Mouse (Mus musculus) forebrain, postnatal 0 days (tissue): Measurements from ENCODE around the gene Alpk1. TPM values are rescaled to one million over a fixed set of nuclear protein-coding genes. Genes with fewer than 3 reads are reported as not detected.
A peak's percentile ranks its signal among the peaks of the same experiment; 100 is the strongest.

Experiments used
- ATAC-seq: fragments of 200-750 bp; cut with Nextera tagmentation; 2 replicates; pipeline ENCODE4 v1.8.0; 2017; ENCODE audit warnings: mild to moderate bottlenecking, moderate library complexity
- DNase-seq: peaks from one replicate; pipeline ENCODE4 v3.0.0-alpha.2; 2015
- H3K27ac ChIP-seq: fragments of 300-500 bp; sonication (generic); 2 replicates; pipeline ENCODE4 v1.5.1; 2014; ENCODE audit warnings: low read depth, mild to moderate bottlenecking, antibody characterized with exemption, low read length, moderate library complexity, mixed read lengths
- H3K27me3 ChIP-seq: fragments of 300-500 bp; sonication (generic); 2 replicates; pipeline ENCODE4 v1.6.1; 2014; ENCODE audit warnings: mild to moderate bottlenecking, low read length, mixed read lengths; ENCODE audit not compliant: insufficient read depth
- H3K36me3 ChIP-seq: fragments of 300-500 bp; sonication (generic); 2 replicates; pipeline ENCODE4 v1.6.1; 2014; ENCODE audit warnings: mild to moderate bottlenecking, moderate library complexity; ENCODE audit not compliant: insufficient read depth
- H3K4me1 ChIP-seq: fragments of 300-500 bp; sonication (generic); 2 replicates; pipeline ENCODE4 v1.6.1; 2014; ENCODE audit warnings: antibody characterized with exemption; ENCODE audit not compliant: insufficient read depth
- H3K4me2 ChIP-seq: fragments of 300-500 bp; sonication (generic); 2 replicates; pipeline ENCODE4 v1.6.1; 2014; ENCODE audit warnings: low read depth, mild to moderate bottlenecking, moderate library complexity
- H3K4me3 ChIP-seq: fragments of 300-500 bp; sonication (generic); 2 replicates; pipeline ENCODE4 v1.5.1; 2014; ENCODE audit warnings: low read depth, low read length, mixed read lengths
- H3K9ac ChIP-seq: fragments of 300-500 bp; sonication (generic); 2 replicates; pipeline ENCODE4 v1.6.1; 2014; ENCODE audit warnings: mild to moderate bottlenecking
- H3K9me3 ChIP-seq: fragments of 300-500 bp; sonication (generic); 2 replicates; pipeline ENCODE4 v1.6.1; 2016; ENCODE audit warnings: low read length
- CTCF ChIP-seq: sonication (generic); IDR thresholded peaks from 2 replicates; pipeline ENCODE4 v1.5.1; 2016; ENCODE audit warnings: antibody characterized with exemption, control low read depth, low read depth
- WGBS: fragments of 180-500 bp; shearing (Covaris S2); extraction: QIAGEN DNeasy Blood & Tissue Kit; methylation state at CpG from one replicate; pipeline ENCODE4 v1.1.7; 2014; 5-methylcytosine and 5-hydroxymethylcytosine counted together
- polyA plus RNA-seq: library from polyadenylated mRNA; unstranded; fragments of >200 nt; fragmentation: Nextera tagmentation; extraction: Ambion mirVana; gene quantifications from 2 replicates; pipeline ENCODE4 v1.2.1, GENCODE M21; 2015
- total RNA-seq: library from RNA; depleted of rRNA; stranded (reverse); fragments of >200 nt; gene quantifications from 2 replicates; pipeline ENCODE4 v1.2.3, GENCODE M21; 2014; rRNA removed

Alpk1 gene
- total and polyA plus RNA-seq, 2 experiments from 2014 or later: 0.30 to 3.5 TPM

DNA sequence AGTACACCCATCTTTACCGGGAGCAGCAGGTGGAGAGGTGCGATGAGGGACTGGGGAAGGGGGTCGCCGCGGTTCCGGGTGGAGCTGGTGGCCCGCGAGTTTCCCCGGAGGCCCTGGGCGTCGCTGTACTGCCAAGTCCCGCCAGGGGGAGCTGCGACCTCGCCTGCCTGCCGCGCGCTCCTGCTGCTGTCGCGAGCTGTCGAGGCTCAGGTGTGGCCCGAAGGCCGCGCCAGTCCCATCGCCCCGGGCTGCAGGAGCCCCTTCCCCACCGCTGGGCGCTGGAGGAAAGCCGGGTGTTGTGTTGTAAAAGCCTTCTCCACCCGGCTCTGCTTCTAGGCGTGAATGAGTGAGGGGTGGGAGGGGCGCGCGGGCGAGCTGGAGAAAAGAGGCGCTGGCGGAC, 155.0 kb downstream of the Alpk1 start:
- Histone ChIP-seq H3K4me3 (peak overlapping the region; percentile 40), H3K4me2 (peak overlapping the region; percentile 57), H3K9me3 (no peaks in the 10 kb centered on the region), H3K36me3 (no peaks in the 10 kb centered on the region), H3K27me3 (peaks cover 27% of the 10 kb centered on the region), H3K9ac (peak overlapping the region; percentile 48), H3K27ac (peak overlapping the region; percentile 67), H3K4me1 (no peaks in the 10 kb centered on the region)
- ATAC-seq (peak; percentile 76), DNase-seq (peak; percentile 84)
- WGBS: under 1% methylated on average over 36 of the region's 36 CpGs
- peak; percentile 93 for TF ChIP-seq CTCF

Other genes starting within 250 kb of the Alpk1 start
- 23.9 and 27.1 TPM in 2 replicates for gene Larp7, start 227.2 kb downstream of the Alpk1 start, total RNA-seq
- gene Larp7, start 227.2 kb downstream of the Alpk1 start, polyA plus RNA-seq: 27.7 and 32.1 TPM in 2 replicates
- gene Zgrf1, start 227.0 kb downstream of the Alpk1 start, total RNA-seq: 1.8 and 3.8 TPM in 2 replicates
- 0.70 and 1.3 TPM in 2 replicates for gene Zgrf1, start 227.0 kb downstream of the Alpk1 start, polyA plus RNA-seq
- gene Neurog2, start 147.4 kb downstream of the Alpk1 start, total RNA-seq: 5.0 and 9.4 TPM in 2 replicates
- gene Neurog2, start 147.4 kb downstream of the Alpk1 start, polyA plus RNA-seq: 2.2 and 2.6 TPM in 2 replicates
- 2.4 and 4.2 TPM in 2 replicates for gene Tifa, start 9.3 kb upstream of the Alpk1 start, total RNA-seq
- 2.6 and 2.7 TPM in 2 replicates for gene Tifa, start 9.3 kb upstream of the Alpk1 start, polyA plus RNA-seq
- 119 and 124 TPM in 2 replicates for gene Ap1ar, start 57.0 kb upstream of the Alpk1 start, total RNA-seq
- 44.7 and 68.0 TPM in 2 replicates for gene Ap1ar, start 57.0 kb upstream of the Alpk1 start, polyA plus RNA-seq
- 7.4 and 15.5 TPM in 2 replicates for gene Fam241a, start 115.8 kb upstream of the Alpk1 start, total RNA-seq
- gene Fam241a, start 115.8 kb upstream of the Alpk1 start, polyA plus RNA-seq: 12.4 and 13.7 TPM in 2 replicates